In the genomic region with DNA sequence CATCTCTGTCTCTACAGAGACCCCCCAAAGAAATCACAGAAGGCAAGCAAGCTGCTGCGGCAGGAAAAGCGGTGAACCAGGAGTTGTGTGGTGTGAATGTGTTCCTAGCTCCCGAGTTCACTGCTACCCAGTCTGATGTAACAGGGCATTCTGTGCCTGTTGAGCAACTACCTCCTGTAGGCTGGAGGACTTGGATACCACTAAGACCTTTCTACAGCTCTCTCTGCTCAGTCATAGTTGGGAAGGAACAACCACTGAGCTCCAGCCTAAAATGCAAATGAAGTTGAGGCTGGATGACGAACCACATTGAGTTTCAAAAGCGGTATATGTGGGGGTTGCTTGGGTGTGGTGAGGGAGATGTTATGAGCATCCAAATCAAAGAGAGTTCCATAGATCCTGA, we compare ENCODE assay signal across 18 mouse cellular contexts.
"Had no signal": no experiment of that assay in that cellular context is flagged by ENCODE, and none has a peak within 500 bp of the region (broad histone marks: within the 10 kb centered on the region; RNA-seq: fewer than 3 reads in every experiment).

No protein-coding gene starts in this region.

- H3K36me3 ChIP-seq: intestine, embryonic 15.5 days; kidney, embryonic 15.5 days; liver, embryonic 13.5 days; midbrain, embryonic 13.5 days; neural tube, embryonic 12.5 days; neural tube, embryonic 15.5 days; stomach, embryonic 15.5 days had no signal

- H3K4me1 ChIP-seq: intestine, embryonic 15.5 days; kidney, embryonic 15.5 days; liver, embryonic 13.5 days; neural tube, embryonic 12.5 days; neural tube, embryonic 15.5 days; stomach, embryonic 15.5 days had no signal

- ATAC-seq: intestine, embryonic 15.5 days; midbrain, embryonic 13.5 days; midbrain, embryonic 16.5 days had no signal

- DNase-seq: kidney, adult 11 months; kidney, adult 8-10 months; kidney, postnatal 10 days; kidney, postnatal 36 days; liver, embryonic 13.5 days; lung, embryonic 14.5 days; lung, postnatal 10 days; retina, postnatal 1 day; right cerebral cortex, postnatal 25 days; spleen, adult 18-20 months; thymus, postnatal 36 days had no signal

- H3K27me3 ChIP-seq: intestine, embryonic 15.5 days; kidney, embryonic 15.5 days; liver, embryonic 13.5 days; midbrain, embryonic 13.5 days; neural tube, embryonic 12.5 days; neural tube, embryonic 15.5 days; stomach, embryonic 15.5 days had no signal

- H3K4me2 ChIP-seq: intestine, embryonic 15.5 days; kidney, embryonic 15.5 days; liver, embryonic 13.5 days; lung, embryonic 14.5 days; midbrain, embryonic 13.5 days; neural tube, embryonic 12.5 days; neural tube, embryonic 15.5 days; stomach, embryonic 15.5 days had no signal

- H3K4me3 ChIP-seq: intestine, embryonic 15.5 days; kidney, embryonic 15.5 days; liver, embryonic 13.5 days; midbrain, embryonic 13.5 days; neural tube, embryonic 12.5 days; neural tube, embryonic 15.5 days; stomach, embryonic 15.5 days had no signal
